Mouse (Mus musculus) intestine, embryonic 16.5 days (tissue): ENCODE results near the gene Prrc2c. TPM values are rescaled to one million over a fixed set of nuclear protein-coding genes. Genes with fewer than 3 reads are reported as not detected.
"Not testable (repeated sequence)": the region's sequence is repeated elsewhere in the genome, so short reads cannot be mapped to it uniquely, and the experiment has no call there.

ENCODE experiments used
- ATAC-seq: fragments of 200-750 bp; cut with Nextera tagmentation; 2 replicates; pipeline ENCODE4 v1.8.0; 2017; ENCODE audit warnings: moderate TSS enrichment, moderate library complexity
- H3K27ac ChIP-seq: fragments of 300-500 bp; sonication (generic); 2 replicates; pipeline ENCODE4 v1.5.1; 2014; ENCODE audit warnings: mild to moderate bottlenecking, low read length
- H3K27me3 ChIP-seq: fragments of 300-500 bp; sonication (generic); replicated peaks from 2 replicates; pipeline ENCODE4 v1.6.1; 2014; ENCODE audit warnings: low read length, control low read depth, mixed read lengths; ENCODE audit not compliant: control insufficient read depth, insufficient read depth
- H3K36me3 ChIP-seq: fragments of 300-500 bp; sonication (generic); 2 replicates; pipeline ENCODE4 v1.6.1; 2014; ENCODE audit warnings: low read length, control low read depth; ENCODE audit not compliant: control insufficient read depth, insufficient read depth
- H3K4me1 ChIP-seq: fragments of 300-500 bp; sonication (generic); 2 replicates; pipeline ENCODE4 v1.6.1; 2014; ENCODE audit warnings: low read length, control low read depth, mixed read lengths; ENCODE audit not compliant: control insufficient read depth, insufficient read depth
- H3K4me2 ChIP-seq: fragments of 300-500 bp; sonication (generic); 2 replicates; pipeline ENCODE4 v1.6.1; 2014; ENCODE audit warnings: low read depth, low read length, control low read depth
- H3K4me3 ChIP-seq: fragments of 300-500 bp; sonication (generic); 2 replicates; pipeline ENCODE4 v1.5.1; 2014; ENCODE audit warnings: mild to moderate bottlenecking, low read length
- H3K9ac ChIP-seq: fragments of 300-500 bp; sonication (generic); 2 replicates; pipeline ENCODE4 v1.6.1; 2014; ENCODE audit warnings: low read depth, low read length
- H3K9me3 ChIP-seq: fragments of 300-500 bp; sonication (generic); 2 replicates; pipeline ENCODE4 v1.6.1; 2016; ENCODE audit warnings: low read length, control low read depth; ENCODE audit not compliant: control insufficient read depth
- WGBS: fragments of 180-500 bp; shearing (Covaris S2); extraction: QIAGEN DNeasy Blood & Tissue Kit; methylation state at CpG from one replicate; pipeline ENCODE4 v1.1.7; 2014; 5-methylcytosine and 5-hydroxymethylcytosine counted together
- polyA plus RNA-seq: library from polyadenylated mRNA; unstranded; fragments of >200 nt; fragmentation: Nextera tagmentation; extraction: Ambion mirVana; gene quantifications from 2 replicates; pipeline ENCODE4 v1.2.1, GENCODE M21; 2015

The Prrc2c gene
- polyA plus RNA-seq, 1 experiment from 2014 or later, result 112 TPM

GRCm38 (mm10) chr1:162646083-162646686 lies 94.2 kb downstream of the Prrc2c start:
- Histone ChIP-seq H3K4me1 (no peaks in the 10 kb centered on the region), H3K27ac (no peak overlapping the region), H3K4me3 (no peak overlapping the region), H3K36me3 (no peaks in the 10 kb centered on the region), H3K9ac (no peak overlapping the region), H3K27me3 (no peaks in the 10 kb centered on the region), H3K9me3 (no peaks in the 10 kb centered on the region), H3K4me2 (no peak overlapping the region)
- ATAC-seq, result no peak
- 79% methylated on average over 10 of the region's 10 CpGs for WGBS

DNA sequence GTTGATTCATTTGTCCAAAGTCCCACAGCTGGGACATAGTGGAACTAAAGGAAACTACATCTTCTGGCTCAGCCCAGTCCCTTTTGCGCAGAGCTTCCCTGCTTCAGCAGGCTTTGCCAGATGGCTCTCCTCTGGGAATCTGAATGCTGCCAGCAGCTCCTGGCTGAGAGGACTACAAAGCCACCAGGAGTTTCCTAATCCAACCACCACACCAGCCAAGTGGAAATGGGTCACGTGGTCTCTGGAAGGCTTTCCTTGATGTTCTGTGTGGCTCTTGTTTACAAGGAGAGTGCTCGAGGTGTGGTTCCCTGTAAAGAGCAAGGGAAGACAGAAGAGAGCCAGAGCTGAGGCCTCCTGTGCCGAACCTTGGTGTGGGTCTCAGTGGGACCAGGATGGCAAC lies 96.6 kb downstream of the Prrc2c start:
- no peak overlapping the region for H3K4me3 ChIP-seq
- no peaks in the 10 kb centered on the region for H3K9me3 ChIP-seq
- H3K27me3 ChIP-seq, result no peaks in the 10 kb centered on the region
- no peaks in the 10 kb centered on the region for H3K36me3 ChIP-seq
- 44% methylated on average over 4 of the region's 4 CpGs for WGBS
- H3K4me2 ChIP-seq, result no peak overlapping the region
- H3K27ac ChIP-seq, result no peak overlapping the region
- H3K9ac ChIP-seq, result no peak overlapping the region
- ATAC-seq, result no peak
- no peaks in the 10 kb centered on the region for H3K4me1 ChIP-seq

- no peak overlapping the region for H3K9ac ChIP-seq
- no peaks in the 10 kb centered on the region for H3K4me1 ChIP-seq
- H3K27me3 ChIP-seq, result no peaks in the 10 kb centered on the region
- H3K9me3 ChIP-seq, result no peaks in the 10 kb centered on the region
- no peak overlapping the region for H3K27ac ChIP-seq
- 77% methylated on average over 3 of the region's 3 CpGs for WGBS
- H3K4me3 ChIP-seq, result no peak overlapping the region
- no peaks in the 10 kb centered on the region for H3K36me3 ChIP-seq
- no peak for ATAC-seq
- H3K4me2 ChIP-seq, result no peak overlapping the region
Observed at GRCm38 (mm10) chr1:162642591-162642990, 97.8 kb downstream of the Prrc2c start.

DNA sequence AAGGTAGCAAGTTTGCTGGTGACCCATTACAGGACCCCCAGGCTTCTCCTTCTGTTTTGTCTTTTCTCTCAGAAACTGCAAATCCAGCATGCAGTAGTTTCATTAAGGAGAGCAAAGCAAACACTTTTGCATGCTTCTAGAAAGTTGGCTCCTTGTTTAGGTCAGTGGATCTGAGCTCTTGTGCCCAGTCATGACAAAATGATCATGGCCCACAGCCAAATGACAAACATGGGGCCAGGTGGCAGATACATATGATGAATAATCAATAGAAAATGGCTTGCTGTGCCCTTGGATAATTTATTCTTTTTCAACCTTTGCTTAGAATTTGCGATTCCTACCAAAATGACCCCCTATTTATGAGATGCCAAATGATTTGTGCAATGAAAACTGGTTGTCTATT lies 100.5 kb downstream of the Prrc2c start:
- H3K4me1 ChIP-seq, result no peaks in the 10 kb centered on the region
- ATAC-seq, result no peak
- WGBS, result 91% methylated on average over 1 of the region's 1 CpGs
- H3K27me3 ChIP-seq, result no peaks in the 10 kb centered on the region
- H3K27ac ChIP-seq, result no peak overlapping the region
- H3K4me2 ChIP-seq, result no peak overlapping the region
- H3K4me3 ChIP-seq, result no peak overlapping the region
- no peaks in the 10 kb centered on the region for H3K36me3 ChIP-seq
- H3K9ac ChIP-seq, result no peak overlapping the region
- H3K9me3 ChIP-seq, result no peaks in the 10 kb centered on the region

DNA sequence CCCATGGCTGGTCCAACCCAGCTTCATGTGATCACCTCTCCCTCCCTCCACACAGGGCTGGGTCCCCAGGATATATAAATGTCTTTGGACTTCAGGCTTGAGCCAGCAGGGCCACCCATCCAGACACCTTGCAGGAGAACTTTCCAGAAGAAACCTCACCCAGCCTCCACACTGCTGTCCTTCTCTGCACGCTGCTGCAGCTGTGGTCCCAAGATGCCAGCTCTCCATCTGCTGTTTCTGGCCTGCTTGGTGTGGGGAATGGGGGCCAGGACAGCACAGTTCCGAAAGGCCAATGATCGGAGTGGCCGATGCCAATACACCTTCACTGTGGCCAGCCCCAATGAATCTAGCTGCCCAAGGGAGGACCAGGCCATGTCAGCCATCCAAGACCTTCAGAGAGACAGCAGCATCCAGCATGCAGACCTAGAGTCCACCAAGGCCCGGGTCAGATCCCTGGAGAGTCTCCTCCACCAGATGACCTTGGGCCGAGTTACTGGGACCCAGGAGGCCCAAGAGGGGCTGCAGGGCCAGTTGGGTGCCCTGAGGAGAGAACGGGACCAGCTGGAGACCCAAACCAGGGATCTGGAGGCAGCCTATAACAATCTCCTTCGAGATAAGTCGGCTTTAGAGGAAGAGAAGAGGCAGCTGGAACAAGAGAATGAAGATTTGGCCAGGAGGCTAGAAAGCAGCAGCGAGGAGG lies 101.2 kb downstream of the Prrc2c start, which contains the start of gene Myoc:
Myoc (plus strand) TSS at position 105 of the 700 bp plus-strand sequence.
- H3K4me3 ChIP-seq, result no peak within 1 kb of the TSS
- H3K27me3 ChIP-seq, result no peaks in the 10 kb centered on the region
- no peak for ATAC-seq
- WGBS, result 76% methylated on average over 10 of the region's 10 CpGs
- H3K9me3 ChIP-seq, result no peaks in the 10 kb centered on the region
- H3K4me2 ChIP-seq, result no peak within 1 kb of the TSS
- no peaks in the 10 kb centered on the region for H3K4me1 ChIP-seq
- H3K27ac ChIP-seq, result no peak within 1 kb of the TSS
- H3K9ac ChIP-seq, result no peak within 1 kb of the TSS
- H3K36me3 ChIP-seq, result no peaks in the 10 kb centered on the region

- Histone ChIP-seq H3K4me1 (no peaks in the 10 kb centered on the region), H3K27me3 (no peaks in the 10 kb centered on the region), H3K4me3 (no peak overlapping the region), H3K27ac (no peak overlapping the region), H3K9me3 (no peaks in the 10 kb centered on the region), H3K36me3 (no peaks in the 10 kb centered on the region), H3K4me2 (no peak overlapping the region), H3K9ac (no peak overlapping the region)
- ATAC-seq, result no peak
- 94% methylated on average over 4 of the region's 4 CpGs for WGBS
Observed at GRCm38 (mm10) chr1:162638535-162638934, 101.8 kb downstream of the Prrc2c start.

DNA sequence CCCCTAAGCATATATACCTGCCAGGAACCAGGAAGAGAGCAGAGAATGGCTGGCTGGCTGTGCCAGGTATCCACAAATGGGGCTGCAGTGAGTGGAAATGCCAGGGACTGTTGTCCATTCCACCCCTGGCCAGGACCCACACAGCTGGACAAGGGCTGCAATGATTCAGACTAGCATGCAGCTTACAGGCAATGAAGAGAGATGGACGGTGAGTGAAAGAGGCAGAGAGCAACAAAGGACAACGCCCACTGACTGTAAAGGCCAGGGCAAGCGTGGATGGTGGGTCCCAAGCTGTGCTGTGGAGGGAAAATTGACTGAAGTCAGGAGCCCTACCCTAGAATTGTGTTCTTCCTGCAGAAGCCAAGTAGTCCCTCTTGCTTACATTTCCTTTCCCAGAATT lies 103.8 kb downstream of the Prrc2c start:
- Histone ChIP-seq H3K9me3 (no peaks in the 10 kb centered on the region), H3K4me2 (no peak overlapping the region), H3K4me1 (no peaks in the 10 kb centered on the region), H3K4me3 (no peak overlapping the region), H3K9ac (no peak overlapping the region), H3K27me3 (no peaks in the 10 kb centered on the region), H3K27ac (no peak overlapping the region), H3K36me3 (no peaks in the 10 kb centered on the region)
- ATAC-seq, result no peak
- 69% methylated on average over 3 of the region's 3 CpGs for WGBS

GRCm38 (mm10) chr1:162635291-162635931 lies 104.9 kb downstream of the Prrc2c start:
- not testable (repeated sequence) for H3K27ac ChIP-seq, H3K9ac ChIP-seq, ATAC-seq, H3K36me3 ChIP-seq, H3K27me3 ChIP-seq, H3K4me3 ChIP-seq, H3K4me1 ChIP-seq, H3K9me3 ChIP-seq, H3K4me2 ChIP-seq
- 52% methylated on average over 1 of the region's 1 CpGs for WGBS

GRCm38 (mm10) chr1:162628326-162628725 lies 112.0 kb downstream of the Prrc2c start:
- not testable (repeated sequence) for H3K4me3 ChIP-seq, ATAC-seq, H3K9ac ChIP-seq, H3K4me1 ChIP-seq, H3K27me3 ChIP-seq, H3K27ac ChIP-seq, H3K9me3 ChIP-seq, H3K36me3 ChIP-seq, H3K4me2 ChIP-seq
- WGBS, result 94% methylated on average over 15 of the region's 15 CpGs
